Mouse (Mus musculus): ENCODE results near the gene Clta.
A peak's percentile ranks its signal among the peaks of the same experiment; 100 is the strongest.

Gene Clta

GRCm38 (mm10) chr4:43980846-43981245 lies 23.4 kb upstream of the Clta start:
- no peak for DNase-seq

GRCm38 (mm10) chr4:43981251-43981650 lies 23.0 kb upstream of the Clta start:
- DNase-seq = no peak

GRCm38 (mm10) chr4:43982053-43982732 lies 22.1 kb upstream of the Clta start:
- peak; percentile 82 for DNase-seq

GRCm38 (mm10) chr4:43983181-43983580 lies 21.1 kb upstream of the Clta start, which contains the start of gene Ccin:
Gene Ccin (plus strand): TSS chr4:43983483.
- DNase-seq = no peak

DNA sequence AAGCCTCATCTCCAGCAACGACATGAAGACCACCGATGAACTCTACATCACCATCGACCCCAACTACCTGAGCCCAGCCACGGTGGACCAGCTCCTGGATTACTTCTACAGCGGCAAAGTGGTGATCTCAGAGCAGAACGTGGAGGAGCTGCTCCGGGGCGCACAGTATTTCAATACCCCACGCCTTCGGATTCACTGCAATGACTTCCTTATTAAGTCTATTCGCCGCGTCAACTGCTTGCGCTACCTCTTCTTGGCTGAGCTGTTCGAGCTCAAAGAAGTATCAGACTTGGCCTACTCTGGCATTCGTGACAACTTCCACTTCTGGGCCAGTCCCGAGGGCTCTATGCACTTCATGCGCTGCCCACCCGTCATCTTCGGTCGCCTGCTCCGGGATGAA lies 20.5 kb upstream of the Clta start:
- DNase-seq = no peak

- DNase-seq = no peak
Measured at GRCm38 (mm10) chr4:43984326-43984725, 19.9 kb upstream of the Clta start.

GRCm38 (mm10) chr4:43988976-43989375 lies 15.3 kb upstream of the Clta start:
- no peak for DNase-seq

GRCm38 (mm10) chr4:43993072-43993471 lies 11.2 kb upstream of the Clta start:
- no peak for DNase-seq

DNA sequence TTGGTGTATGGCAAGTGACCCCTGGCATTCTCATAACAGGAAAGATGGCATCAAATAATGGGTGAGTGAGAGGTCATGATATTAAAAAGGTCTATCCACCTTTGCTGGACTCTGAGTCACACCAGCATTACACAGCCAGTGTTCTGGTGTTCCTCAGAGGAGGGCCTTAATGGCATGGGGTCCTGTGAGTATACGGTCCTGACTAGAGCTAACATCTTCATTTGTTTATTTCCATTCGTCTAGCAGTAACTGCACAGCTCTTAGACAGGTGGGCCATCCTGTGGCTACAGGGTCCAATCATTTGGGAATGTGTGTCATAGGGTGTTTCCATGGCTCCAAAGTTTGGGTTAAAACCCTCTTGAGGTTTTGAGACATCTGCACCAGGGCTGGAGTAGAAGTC lies 9.9 kb upstream of the Clta start:
- no peak for DNase-seq

GRCm38 (mm10) chr4:44003622-44004021 lies 630 bp upstream of the Clta start:
- no peak for DNase-seq

DNA sequence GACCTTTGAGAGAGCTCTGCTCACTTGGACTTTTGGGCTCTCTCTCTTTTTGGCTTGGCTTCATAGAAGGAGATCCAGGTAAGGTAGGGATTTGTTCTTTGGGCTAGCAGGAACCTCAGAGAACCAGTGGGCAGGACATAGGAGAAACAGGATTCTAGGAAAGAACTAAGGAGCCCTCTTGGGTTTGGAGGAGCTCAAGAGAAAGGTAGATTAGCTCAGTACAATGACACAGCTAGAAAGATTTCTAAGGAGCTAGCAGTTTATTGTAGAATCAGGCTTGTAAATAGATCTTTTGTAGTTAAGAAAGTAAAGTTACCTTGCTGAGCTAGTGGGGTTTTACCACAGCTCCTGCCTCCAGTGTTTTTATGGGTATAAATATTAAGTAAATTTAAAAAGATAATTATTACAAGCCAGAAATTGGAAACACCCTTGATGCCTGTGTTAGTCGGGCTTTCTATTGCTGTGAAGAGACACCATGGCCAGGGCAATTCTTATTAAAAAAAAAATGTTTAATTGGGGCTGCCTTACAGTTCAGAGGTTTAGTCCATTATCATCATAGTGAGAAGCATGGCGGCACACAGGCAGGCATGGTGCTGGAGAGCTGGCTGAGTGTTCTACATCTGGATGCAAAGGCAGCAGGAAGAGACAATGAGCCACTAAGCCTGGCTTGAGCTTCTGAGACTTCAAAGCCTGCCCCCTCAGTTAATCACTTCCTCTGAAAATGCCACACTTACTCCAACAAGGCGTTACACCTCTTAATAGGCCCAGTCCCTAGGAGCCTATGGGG lies 564 bp downstream of the Clta start:
- no peak for DNase-seq

GRCm38 (mm10) chr4:44010176-44010575 lies 5.9 kb downstream of the Clta start:
- DNase-seq = no peak

GRCm38 (mm10) chr4:44010893-44011292 lies 6.6 kb downstream of the Clta start:
- DNase-seq = no peak

DNA sequence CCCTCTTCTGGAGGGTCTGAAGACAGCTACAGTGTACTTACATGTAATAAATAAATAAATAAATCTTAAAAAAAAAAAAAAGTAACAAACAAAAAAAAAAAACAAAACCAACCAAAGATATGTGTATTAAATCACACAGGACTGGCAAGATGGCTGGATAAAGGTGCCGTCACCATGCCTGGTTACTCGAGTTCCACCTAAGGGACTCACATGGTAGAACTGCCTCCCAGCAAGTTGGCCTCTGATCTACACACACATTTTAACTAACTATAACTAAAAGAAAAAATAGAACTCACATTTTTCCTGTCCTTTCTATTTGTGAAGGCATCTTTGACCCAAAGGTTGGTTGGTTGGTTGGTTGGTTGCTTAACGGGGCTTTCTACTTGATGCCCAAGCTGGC lies 7.5 kb downstream of the Clta start:
- peak; percentile 40 for DNase-seq

- DNase-seq = peak; percentile 96
Measured at GRCm38 (mm10) chr4:44012376-44013367, 8.4 kb downstream of the Clta start.

DNA sequence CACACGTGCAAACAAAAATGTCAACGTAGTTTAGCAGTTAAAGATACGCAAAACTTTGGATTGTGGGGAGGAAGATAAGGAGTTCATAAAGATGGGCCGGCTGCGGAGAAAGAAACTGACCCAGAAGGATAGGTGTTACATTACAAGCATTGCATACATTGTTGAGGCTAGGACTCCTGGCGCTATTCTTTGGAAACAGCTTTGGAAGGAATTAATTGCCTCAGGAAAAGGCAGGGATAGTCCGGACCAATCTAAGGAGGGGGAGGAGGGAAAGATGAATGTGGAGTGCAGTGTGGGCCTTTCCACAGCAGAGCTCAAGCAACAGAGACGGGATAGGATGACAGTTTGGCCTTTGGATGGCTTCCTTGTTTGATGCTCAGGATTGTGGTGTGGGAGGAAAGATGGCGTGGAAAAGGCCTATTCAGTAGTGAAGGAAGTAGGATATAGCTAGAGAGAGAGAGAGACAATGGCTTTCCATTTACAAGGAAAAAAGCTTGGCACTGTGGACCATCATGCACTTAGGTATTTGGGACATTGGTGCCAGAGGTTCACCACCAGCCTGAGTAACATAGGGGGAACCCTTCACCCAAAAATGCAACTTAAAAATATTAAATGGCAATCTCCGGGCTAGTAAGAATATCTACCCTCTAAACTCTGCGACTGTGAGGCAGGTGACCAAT lies 9.3 kb downstream of the Clta start:
- DNase-seq = no peak

GRCm38 (mm10) chr4:44016071-44016470 lies 11.8 kb downstream of the Clta start:
- no peak for DNase-seq

DNA sequence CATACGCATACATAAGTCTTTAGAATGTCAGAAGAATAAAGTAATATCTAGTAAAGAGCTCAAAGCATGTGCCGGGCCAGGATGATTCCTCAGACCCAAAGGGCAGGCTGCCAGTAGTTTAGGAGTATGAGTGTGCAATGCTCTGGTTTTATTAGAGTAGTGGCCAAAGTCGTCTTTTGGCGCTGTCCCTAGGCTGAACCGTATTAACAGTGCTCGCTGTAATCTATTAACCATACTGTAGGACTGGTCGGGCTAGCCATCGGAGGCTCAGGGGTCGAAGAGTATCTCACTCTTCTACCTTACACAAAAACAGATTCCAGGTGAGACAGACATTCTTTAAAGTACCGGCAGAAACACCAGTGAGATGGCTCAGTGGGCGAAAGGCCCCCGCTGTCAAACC lies 12.5 kb downstream of the Clta start:
- no peak for DNase-seq

DNA sequence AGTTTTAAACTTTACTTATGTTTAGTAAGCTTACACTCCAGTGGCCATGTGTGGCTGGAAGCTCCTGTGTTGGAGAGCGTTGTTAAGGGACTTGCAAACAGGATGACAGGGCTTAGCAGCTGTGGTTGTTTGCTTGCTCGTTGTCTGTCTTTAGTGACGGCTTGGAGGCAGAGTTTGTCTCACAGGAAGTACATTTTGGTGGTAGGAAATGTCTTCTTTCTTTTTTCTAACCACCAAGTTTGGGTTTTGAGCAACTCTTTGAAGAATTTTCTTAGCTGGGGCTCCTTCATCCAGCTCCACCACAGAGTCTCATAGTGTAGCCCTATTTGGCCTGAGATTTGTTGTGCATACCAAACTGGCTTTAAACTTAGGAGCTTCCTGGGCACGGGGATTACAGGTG lies 18.1 kb downstream of the Clta start:
- no peak for DNase-seq

DNA sequence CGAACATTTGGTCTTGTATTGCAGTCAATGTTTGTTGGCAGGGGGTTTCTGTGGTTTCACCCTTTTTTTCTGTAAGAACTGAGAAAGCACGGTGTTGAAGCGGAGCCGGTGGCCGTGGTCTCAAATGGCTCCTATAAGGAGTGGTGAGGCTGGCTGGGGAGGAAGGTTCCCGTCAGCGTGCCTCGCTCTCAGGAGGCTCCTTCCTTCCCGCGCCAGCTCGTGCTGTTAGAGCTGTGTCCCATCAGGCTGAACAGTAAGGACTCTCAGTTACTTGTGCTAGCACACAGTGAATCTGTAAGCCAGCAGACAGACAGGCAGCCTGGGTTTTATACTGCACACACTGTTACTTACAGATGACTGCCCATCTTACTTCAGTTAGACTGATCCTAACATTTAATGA lies 18.5 kb downstream of the Clta start:
- DNase-seq = no peak

DNA sequence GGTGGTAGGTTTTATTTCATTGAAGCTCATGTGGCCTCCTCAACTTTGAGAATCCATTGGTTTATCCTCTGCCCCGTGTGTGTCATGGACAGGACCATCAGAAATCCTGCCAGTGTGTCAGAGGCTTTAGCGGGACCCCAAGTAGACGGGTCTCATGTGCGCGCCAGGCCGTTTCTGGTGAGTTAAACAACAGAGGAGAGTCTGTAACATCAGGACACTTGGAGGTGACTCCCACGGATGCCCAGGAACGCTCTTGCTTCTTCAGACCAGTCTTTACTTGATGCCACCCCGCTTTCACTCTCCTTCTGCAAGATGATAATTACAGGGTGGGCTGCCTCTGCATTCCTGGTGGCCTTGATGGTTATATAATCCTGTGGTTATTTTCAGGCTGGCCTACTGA lies 19.4 kb downstream of the Clta start:
- no peak for DNase-seq

- no peak for DNase-seq
Measured at GRCm38 (mm10) chr4:44024241-44024640, 20.0 kb downstream of the Clta start.

DNA sequence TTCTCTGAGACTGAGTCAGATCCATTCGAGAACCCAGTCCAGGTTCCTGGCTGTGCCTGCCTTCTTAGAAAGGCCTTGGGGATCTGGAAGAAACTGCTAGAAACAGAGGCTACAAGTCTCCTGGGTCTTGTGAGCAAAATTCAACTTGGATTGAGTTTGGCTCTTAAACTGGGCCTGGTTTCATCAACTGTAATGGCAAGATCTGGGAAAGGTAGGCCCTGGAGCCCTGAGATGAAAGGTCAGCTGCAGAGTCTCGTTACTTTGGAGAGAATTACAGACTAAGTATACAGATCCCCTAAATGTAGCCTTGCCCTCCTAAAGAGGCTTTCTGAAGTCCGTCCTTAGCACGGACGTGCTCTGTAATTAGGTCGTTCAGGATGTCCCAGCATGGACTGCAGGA lies 21.3 kb downstream of the Clta start:
- no peak for DNase-seq
